10 mouse cellular contexts compared by ENCODE assay signal in genomic region chr17:56137839-56138613, GRCm38 (mm10). TPM values are rescaled to one million over a fixed set of nuclear protein-coding genes. Genes with fewer than 3 reads are reported as not detected.
DNase-seq lines count a peak whose midpoint lies in the region; ATAC-seq and TF ChIP-seq lines count a peak whose summit lies in the region.
"Had no signal": no experiment of that assay in that cellular context is flagged by ENCODE, and none has a peak within 500 bp of the region (broad histone marks: within the 10 kb centered on the region; RNA-seq: fewer than 3 reads in every experiment).

No protein-coding gene starts in this region.

- H3K9me3 ChIP-seq in forebrain, postnatal 0 days (ENCODE audit: low read length), result no peaks in the 10 kb centered on the region
- H3K9me3 ChIP-seq in midbrain, embryonic 13.5 days, result no peaks in the 10 kb centered on the region

- H3K27ac ChIP-seq in brown adipose tissue, adult 24 weeks (replicated peaks; ENCODE audit: low read depth, low read length), result peak overlapping the region; percentile 96
- H3K27ac ChIP-seq in forebrain, postnatal 0 days (ENCODE audit: low read depth, low read length), result no peak overlapping the region
- H3K27ac ChIP-seq in midbrain, embryonic 13.5 days, result no peak overlapping the region

- peak overlapping the region; percentile 96; the same call in 1 of the 2 replicates for H3K9ac ChIP-seq in forebrain, postnatal 0 days
- H3K9ac ChIP-seq in midbrain, embryonic 13.5 days (replicated peaks), result peak overlapping the region; percentile 89

- peak; percentile 30 to 52 for DNase-seq in kidney, postnatal 25 days
- DNase-seq in kidney, adult 9 months, result no peak
- DNase-seq in forebrain, postnatal 0 days, result no peak
- no peak for DNase-seq in spleen, adult 18-20 months
- no peak for DNase-seq in embryo, embryonic 11 days
- DNase-seq: adrenal gland, adult 8-10 months; thymus, adult 2 months had no signal

- peaks cover 17% of the 10 kb centered on the region for H3K4me1 ChIP-seq in brown adipose tissue, adult 24 weeks (ENCODE audit: control insufficient read depth, insufficient read depth, insufficient read length, low read length)
- peaks cover 6% of the 10 kb centered on the region; the same call in 1 of the 2 replicates for H3K4me1 ChIP-seq in forebrain, postnatal 0 days (ENCODE audit: insufficient read depth)
- H3K4me1 ChIP-seq in midbrain, embryonic 13.5 days (replicated peaks), result peaks cover 73% of the 10 kb centered on the region

- H3K27me3 ChIP-seq in forebrain, postnatal 0 days (ENCODE audit: insufficient read depth, low read length), result no peaks in the 10 kb centered on the region
- H3K27me3 ChIP-seq in midbrain, embryonic 13.5 days, result peaks cover 42% of the 10 kb centered on the region

- no peak for ATAC-seq in forebrain, postnatal 0 days
- no peak for ATAC-seq in midbrain, embryonic 13.5 days
- no peak for ATAC-seq in erythroblast, adult 5-6 weeks (replicated peaks; ENCODE audit: low FRiP score, poor library complexity, severe bottlenecking)

- H3K4me2 ChIP-seq in forebrain, postnatal 0 days (ENCODE audit: low read depth), result peak overlapping the region; percentile 71
- H3K4me2 ChIP-seq in midbrain, embryonic 13.5 days (replicated peaks), result peak overlapping the region; percentile 84

- H3K4me3 ChIP-seq in brown adipose tissue, adult 24 weeks (ENCODE audit: insufficient read depth, low read depth, low read length), result peak overlapping the region; percentile 46
- H3K4me3 ChIP-seq in forebrain, postnatal 0 days (ENCODE audit: low read depth, low read length), result peak overlapping the region; percentile 95; the same call in 1 of the 2 replicates
- H3K4me3 ChIP-seq in midbrain, embryonic 13.5 days (replicated peaks), result peak overlapping the region; percentile 86

- 16% methylated on average over 25 of the region's 25 CpGs for WGBS in forebrain, postnatal 0 days
- 15% methylated on average over 25 of the region's 25 CpGs for WGBS in midbrain, embryonic 13.5 days

- no peak for TF ChIP-seq CTCF in forebrain, postnatal 0 days (IDR thresholded peaks at IDR 0.05; ENCODE audit: low read depth)

- H3K36me3 ChIP-seq in forebrain, postnatal 0 days (ENCODE audit: insufficient read depth), result 0 out of 2 replicates have a peak, but pooled peaks cover 5% of the 10 kb centered on the region
- no peaks in the 10 kb centered on the region for H3K36me3 ChIP-seq in midbrain, embryonic 13.5 days

RNA-seq across cellular contexts. Expression of gene Sema6b, which starts 2.1 kb away (rescaled TPM):
- polyA plus RNA-seq in brown adipose tissue, adult 24 weeks (2012; ENCODE audit: insufficient read depth, insufficient read length, missing spikeins), result 1.9 and 5.0 TPM in 2 replicates
- total RNA-seq in forebrain, postnatal 0 days (2014; rRNA removed), result 71.0 and 76.4 TPM in 2 replicates
- 15.6 and 18.1 TPM in 2 replicates for polyA plus RNA-seq in forebrain, postnatal 0 days (2015; fragmentation: Nextera tagmentation; extraction: Ambion mirVana)
- polyA plus RNA-seq in midbrain, embryonic 13.5 days (2015; fragmentation: Nextera tagmentation; extraction: Ambion mirVana), result 7.6 and 10.4 TPM in 2 replicates
- total RNA-seq in erythroblast, adult 5-6 weeks (2015; ENCODE audit: low replicate concordance), result 0.19 TPM in 1 of 2 replicates, not detected in the other
- total RNA-seq in erythroblast, adult 5-6 weeks (2017; ENCODE audit: low replicate concordance), result 0.56 and 1.4 TPM in 2 replicates

RNA-seq across cellular contexts. Expression of gene Lrg1, which starts 16.2 kb away (rescaled TPM):
- 61.5 and 101 TPM in 2 replicates for polyA plus RNA-seq in brown adipose tissue, adult 24 weeks (2012; ENCODE audit: insufficient read depth, insufficient read length, missing spikeins)
- total RNA-seq in forebrain, postnatal 0 days (2014; rRNA removed), result not detected in 2 replicates
- polyA plus RNA-seq in forebrain, postnatal 0 days (2015; fragmentation: Nextera tagmentation; extraction: Ambion mirVana), result 0.33 and 0.46 TPM in 2 replicates
- 0.15 TPM in 1 of 2 replicates, not detected in the other for polyA plus RNA-seq in midbrain, embryonic 13.5 days (2015; fragmentation: Nextera tagmentation; extraction: Ambion mirVana)
- 6.7 and 9.4 TPM in 2 replicates for total RNA-seq in erythroblast, adult 5-6 weeks (2015; ENCODE audit: low replicate concordance)
- 4.5 and 11.8 TPM in 2 replicates for total RNA-seq in erythroblast, adult 5-6 weeks (2017; ENCODE audit: low replicate concordance)

RNA-seq across cellular contexts. Expression of gene Plin5, which starts 20.6 kb away (rescaled TPM):
- 138 and 171 TPM in 2 replicates for polyA plus RNA-seq in brown adipose tissue, adult 24 weeks (2012; ENCODE audit: insufficient read depth, insufficient read length, missing spikeins)
- 2.7 and 3.2 TPM in 2 replicates for total RNA-seq in forebrain, postnatal 0 days (2014; rRNA removed)
- polyA plus RNA-seq in forebrain, postnatal 0 days (2015; fragmentation: Nextera tagmentation; extraction: Ambion mirVana), result 2.4 and 3.9 TPM in 2 replicates
- polyA plus RNA-seq in midbrain, embryonic 13.5 days (2015; fragmentation: Nextera tagmentation; extraction: Ambion mirVana), result 0.43 and 0.55 TPM in 2 replicates
- 0.58 TPM in 1 of 2 replicates, not detected in the other for total RNA-seq in erythroblast, adult 5-6 weeks (2015; ENCODE audit: low replicate concordance)
- total RNA-seq in erythroblast, adult 5-6 weeks (2017; ENCODE audit: low replicate concordance), result 0.60 and 0.98 TPM in 2 replicates

RNA-seq across cellular contexts. Expression of gene Tnfaip8l1, which starts 24.3 kb away (rescaled TPM):
- polyA plus RNA-seq in brown adipose tissue, adult 24 weeks (2012; ENCODE audit: insufficient read depth, insufficient read length, missing spikeins), result 0.36 and 1.4 TPM in 2 replicates
- 11.0 and 12.8 TPM in 2 replicates for total RNA-seq in forebrain, postnatal 0 days (2014; rRNA removed)
- 8.6 TPM in 2 replicates for polyA plus RNA-seq in forebrain, postnatal 0 days (2015; fragmentation: Nextera tagmentation; extraction: Ambion mirVana)
- polyA plus RNA-seq in midbrain, embryonic 13.5 days (2015; fragmentation: Nextera tagmentation; extraction: Ambion mirVana), result 8.2 and 8.7 TPM in 2 replicates
- 0.38 and 0.84 TPM in 2 replicates for total RNA-seq in erythroblast, adult 5-6 weeks (2015; ENCODE audit: low replicate concordance)
- total RNA-seq in erythroblast, adult 5-6 weeks (2017; ENCODE audit: low replicate concordance), result 0.28 TPM in 1 of 2 replicates, not detected in the other

RNA-seq across cellular contexts. Expression of gene Plin4, which starts 28.4 kb away (rescaled TPM):
- 195 and 205 TPM in 2 replicates for polyA plus RNA-seq in brown adipose tissue, adult 24 weeks (2012; ENCODE audit: insufficient read depth, insufficient read length, missing spikeins)
- 0.08 and 0.52 TPM in 2 replicates for total RNA-seq in forebrain, postnatal 0 days (2014; rRNA removed)
- polyA plus RNA-seq in forebrain, postnatal 0 days (2015; fragmentation: Nextera tagmentation; extraction: Ambion mirVana), result 0.02 TPM in 1 of 2 replicates, not detected in the other
- polyA plus RNA-seq in midbrain, embryonic 13.5 days (2015; fragmentation: Nextera tagmentation; extraction: Ambion mirVana), result 0.04 and 0.11 TPM in 2 replicates
- total RNA-seq in erythroblast, adult 5-6 weeks (2015; ENCODE audit: low replicate concordance), result not detected in 2 replicates
- not detected in 2 replicates for total RNA-seq in erythroblast, adult 5-6 weeks (2017; ENCODE audit: low replicate concordance)

Comparison
In these comparisons a context has a peak if more than half of its experiments do, and no peak if none do; other contexts are left out.
1. DNase-seq: peak in kidney, postnatal 25 days (2 of 2); none in kidney, adult 9 months (single experiment), forebrain, postnatal 0 days (single experiment), spleen, adult 18-20 months (0 of 2) and embryo, embryonic 11 days (single experiment).
2. RNA of gene Lrg1, which starts 16.2 kb away (polyA plus RNA-seq): 61.5 to 101 TPM in brown adipose tissue, adult 24 weeks; 0.33 to 0.46 TPM in forebrain, postnatal 0 days and 0.15 TPM in midbrain, embryonic 13.5 days; every median in the first group is over 10 times any median in the second.
3. RNA of gene Plin5, which starts 20.6 kb away (polyA plus RNA-seq): 138 to 171 TPM in brown adipose tissue, adult 24 weeks; 2.4 to 3.9 TPM in forebrain, postnatal 0 days and 0.43 to 0.55 TPM in midbrain, embryonic 13.5 days; every median in the first group is over 10 times any median in the second.
4. Peak in every context shown above with its lines, with median percentiles within 50 percentile points of each other: H3K4me3 ChIP-seq.